Mouse (Mus musculus): Measurements from ENCODE around the gene Bag1. TPM values are rescaled to one million over a fixed set of nuclear protein-coding genes. Genes with fewer than 3 reads are reported as not detected.

The Bag1 gene
- polyA plus RNA-seq, 1 experiment: 123 TPM

- DNase-seq: no peak
- Histone ChIP-seq H3K4me3 (replicated peaks; ENCODE audit: extremely low read depth, low read depth, low read length) (no peak overlapping the region), H3K4me1 (ENCODE audit: control insufficient read depth, insufficient read depth, low read length) (no peaks in the 10 kb centered on the region)
- WGBS: 80% methylated on average over 6 of the region's 6 CpGs
- TF ChIP-seq POLR2A (IDR thresholded peaks at IDR 0.05; ENCODE audit: borderline replicate concordance, extremely low read depth, low read depth, low read length) (no peak), CTCF (IDR thresholded peaks at IDR 0.05; ENCODE audit: insufficient read depth, low read length) (no peak)
Observed at GRCm38 (mm10) chr4:40898476-40899044, 49.5 kb downstream of the Bag1 start.

- Histone ChIP-seq H3K4me3 (replicated peaks; ENCODE audit: extremely low read depth, low read depth, low read length) (no peak overlapping the region), H3K4me1 (ENCODE audit: control insufficient read depth, insufficient read depth, low read length) (no peaks in the 10 kb centered on the region)
- WGBS: 96% methylated on average over 2 of the region's 2 CpGs
- DNase-seq: no peak
- TF ChIP-seq CTCF (IDR thresholded peaks at IDR 0.05; ENCODE audit: insufficient read depth, low read length) (no peak), POLR2A (IDR thresholded peaks at IDR 0.05; ENCODE audit: borderline replicate concordance, extremely low read depth, low read depth, low read length) (no peak)
Observed at GRCm38 (mm10) chr4:40895646-40896045, 52.4 kb downstream of the Bag1 start.

GRCm38 (mm10) chr4:40895118-40895517 is 53.0 kb downstream of the Bag1 start:
- WGBS: 89% methylated on average over 3 of the region's 3 CpGs
- no peak for DNase-seq
- Histone ChIP-seq H3K4me3 (replicated peaks; ENCODE audit: extremely low read depth, low read depth, low read length) (no peak overlapping the region), H3K4me1 (ENCODE audit: control insufficient read depth, insufficient read depth, low read length) (no peaks in the 10 kb centered on the region)
- TF ChIP-seq POLR2A (IDR thresholded peaks at IDR 0.05; ENCODE audit: borderline replicate concordance, extremely low read depth, low read depth, low read length) (no peak), CTCF (IDR thresholded peaks at IDR 0.05; ENCODE audit: insufficient read depth, low read length) (no peak)

- H3K4me1 ChIP-seq (ENCODE audit: control insufficient read depth, insufficient read depth, low read length): peaks cover 2% of the 10 kb centered on the region; the same call in 1 of the 2 replicates
- no peak for TF ChIP-seq POLR2A (IDR thresholded peaks at IDR 0.05; ENCODE audit: borderline replicate concordance, extremely low read depth, low read depth, low read length)
- TF ChIP-seq CTCF (IDR thresholded peaks at IDR 0.05; ENCODE audit: insufficient read depth, low read length): no peak
- no peak for DNase-seq
- no peak overlapping the region for H3K4me3 ChIP-seq (replicated peaks; ENCODE audit: extremely low read depth, low read depth, low read length)
- 65% methylated on average over 5 of the region's 5 CpGs for WGBS
Observed at GRCm38 (mm10) chr4:40891206-40891605, 56.9 kb downstream of the Bag1 start.

DNA sequence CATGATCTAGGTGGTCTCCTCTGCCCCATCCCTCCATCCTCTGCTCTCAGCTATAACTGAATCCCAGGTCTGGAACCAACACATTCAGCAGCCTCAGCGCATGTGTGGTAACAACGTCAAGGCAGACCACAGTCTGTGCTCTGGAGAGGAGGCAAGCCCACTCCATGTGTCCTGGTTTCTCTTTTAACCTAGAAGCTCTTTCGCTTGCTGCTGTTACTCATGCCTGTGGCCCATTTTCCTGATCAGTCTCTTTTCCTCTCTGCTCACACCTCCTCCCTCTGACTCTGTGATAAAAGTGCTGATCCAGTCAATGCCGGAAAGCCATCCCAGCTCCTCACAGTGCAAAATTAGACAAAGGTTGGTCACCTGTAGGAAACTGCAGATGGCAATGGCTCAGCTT is 58.1 kb downstream of the Bag1 start:
- DNase-seq: no peak
- Histone ChIP-seq H3K4me3 (replicated peaks; ENCODE audit: extremely low read depth, low read depth, low read length) (no peak overlapping the region), H3K4me1 (ENCODE audit: control insufficient read depth, insufficient read depth, low read length) (peaks cover 2% of the 10 kb centered on the region; the same call in 1 of the 2 replicates)
- 74% methylated on average over 4 of the region's 4 CpGs for WGBS
- TF ChIP-seq CTCF (IDR thresholded peaks at IDR 0.05; ENCODE audit: insufficient read depth, low read length) (no peak), POLR2A (IDR thresholded peaks at IDR 0.05; ENCODE audit: borderline replicate concordance, extremely low read depth, low read depth, low read length) (no peak)

DNA sequence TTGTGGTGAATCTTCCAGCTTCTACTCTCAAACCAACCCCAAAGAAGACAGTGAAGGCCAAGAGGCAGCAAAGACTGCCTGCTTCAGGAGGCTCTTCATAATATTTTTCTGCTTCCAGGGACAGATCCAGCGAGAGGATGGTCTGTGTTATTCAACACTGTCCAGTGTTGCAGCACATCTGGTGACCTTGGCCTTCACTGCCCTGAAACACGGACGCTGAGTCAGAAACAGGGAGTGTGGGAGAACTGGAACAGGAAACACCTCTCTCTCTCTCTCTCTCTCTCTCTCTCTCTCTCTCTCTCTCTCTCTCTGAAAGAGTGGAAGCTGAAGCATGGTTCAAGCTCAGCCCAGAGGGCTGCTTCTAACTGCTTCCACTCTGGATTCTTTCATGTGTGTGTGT is 58.8 kb downstream of the Bag1 start:
- peaks cover 2% of the 10 kb centered on the region; the same call in 1 of the 2 replicates for H3K4me1 ChIP-seq (ENCODE audit: control insufficient read depth, insufficient read depth, low read length)
- DNase-seq: no peak
- 30% methylated on average over 3 of the region's 3 CpGs for WGBS
- no peak overlapping the region for H3K4me3 ChIP-seq (replicated peaks; ENCODE audit: extremely low read depth, low read depth, low read length)
- TF ChIP-seq CTCF (IDR thresholded peaks at IDR 0.05; ENCODE audit: insufficient read depth, low read length) (no peak), POLR2A (IDR thresholded peaks at IDR 0.05; ENCODE audit: borderline replicate concordance, extremely low read depth, low read depth, low read length) (no peak)

- Histone ChIP-seq H3K4me1 (ENCODE audit: control insufficient read depth, insufficient read depth, low read length) (peaks cover 2% of the 10 kb centered on the region; the same call in 1 of the 2 replicates), H3K4me3 (replicated peaks; ENCODE audit: extremely low read depth, low read depth, low read length) (no peak overlapping the region)
- TF ChIP-seq CTCF (IDR thresholded peaks at IDR 0.05; ENCODE audit: insufficient read depth, low read length) (no peak), POLR2A (IDR thresholded peaks at IDR 0.05; ENCODE audit: borderline replicate concordance, extremely low read depth, low read depth, low read length) (no peak)
- WGBS: 71% methylated on average over 11 of the region's 11 CpGs
- DNase-seq: no peak
Observed at GRCm38 (mm10) chr4:40888839-40889238, 59.3 kb downstream of the Bag1 start.

Other genes with a start within 250 kb of the Bag1 start
- gene Aptx, start 245.1 kb downstream of the Bag1 start, polyA plus RNA-seq (2012; rRNA removed): 5.5 and 8.3 TPM in 2 replicates
- 5.7 and 8.5 TPM in 2 replicates for gene Dnaja1, start 226.1 kb downstream of the Bag1 start, polyA plus RNA-seq (2012; rRNA removed)
- gene Smu1, start 190.4 kb downstream of the Bag1 start, polyA plus RNA-seq (2012; rRNA removed): 13.1 and 21.5 TPM in 2 replicates
- gene B4galt1, start 94.3 kb downstream of the Bag1 start, polyA plus RNA-seq (2012; rRNA removed): 44.6 and 47.7 TPM in 2 replicates
- gene Spink4, start 28.2 kb downstream of the Bag1 start, polyA plus RNA-seq (2012; rRNA removed): 15.6 and 43.5 TPM in 2 replicates
- 17.3 and 32.0 TPM in 2 replicates for gene Chmp5, start 113 bp upstream of the Bag1 start, polyA plus RNA-seq (2012; rRNA removed)
- 20.3 and 28.9 TPM in 2 replicates for gene Nfx1, start 22.6 kb upstream of the Bag1 start, polyA plus RNA-seq (2012; rRNA removed)
- gene Aqp7, start 99.8 kb upstream of the Bag1 start, polyA plus RNA-seq (2012; rRNA removed): 2.6 and 2.9 TPM in 2 replicates
- 6.1 and 49.9 TPM in 2 replicates for gene Aqp3, start 149.9 kb upstream of the Bag1 start, polyA plus RNA-seq (2012; rRNA removed)
- 27.3 and 32.1 TPM in 2 replicates for gene Nol6, start 176.2 kb upstream of the Bag1 start, polyA plus RNA-seq (2012; rRNA removed)
- 32.2 and 37.7 TPM in 2 replicates for gene Ube2r2, start 187.4 kb upstream of the Bag1 start, polyA plus RNA-seq (2012; rRNA removed)

Data from lung, adult 2 months (tissue).